Mouse (Mus musculus) midbrain, embryonic 16.5 days (tissue): ENCODE results near the gene Prok1. TPM values are rescaled to one million over a fixed set of nuclear protein-coding genes. Genes with fewer than 3 reads are reported as not detected.

Source experiments
- ATAC-seq: fragments of 200-750 bp; cut with Nextera tagmentation; 2 replicates; pipeline ENCODE4 v1.8.0; 2017; ENCODE audit warnings: moderate TSS enrichment
- H3K27ac ChIP-seq: fragments of 300-500 bp; sonication (generic); 2 replicates; pipeline ENCODE4 v1.5.1; 2014; ENCODE audit warnings: mild to moderate bottlenecking, low read length, mixed read lengths
- H3K27me3 ChIP-seq: fragments of 300-500 bp; sonication (generic); 2 replicates; pipeline ENCODE4 v1.6.1; 2014; ENCODE audit warnings: low read depth, low read length, mixed read lengths; ENCODE audit not compliant: control insufficient read depth, insufficient read depth
- H3K36me3 ChIP-seq: fragments of 300-500 bp; sonication (generic); 2 replicates; pipeline ENCODE4 v1.6.1; 2014; ENCODE audit warnings: mild to moderate bottlenecking, low read length, moderate library complexity, mixed read lengths; ENCODE audit not compliant: control insufficient read depth, insufficient read depth
- H3K4me1 ChIP-seq: fragments of 300-500 bp; sonication (generic); 2 replicates; pipeline ENCODE4 v1.6.1; 2014; ENCODE audit warnings: mild to moderate bottlenecking, low read length, mixed read lengths; ENCODE audit not compliant: control insufficient read depth, insufficient read depth
- H3K4me2 ChIP-seq: fragments of 300-500 bp; sonication (generic); 2 replicates; pipeline ENCODE4 v1.6.1; 2014; ENCODE audit warnings: mild to moderate bottlenecking, low read length, mixed read lengths
- H3K4me3 ChIP-seq: fragments of 300-500 bp; sonication (generic); 2 replicates; pipeline ENCODE4 v1.5.1; 2014; ENCODE audit warnings: low read depth, mild to moderate bottlenecking, low read length, moderate library complexity, mixed read lengths
- H3K9ac ChIP-seq: fragments of 300-500 bp; sonication (generic); 2 replicates; pipeline ENCODE4 v1.6.1; 2014; ENCODE audit warnings: low read depth, low read length, mixed read lengths
- H3K9me3 ChIP-seq: fragments of 300-500 bp; sonication (generic); replicated peaks from 2 replicates; pipeline ENCODE4 v1.6.1; 2014; ENCODE audit warnings: mild to moderate bottlenecking, low read length, mixed read lengths; ENCODE audit not compliant: control insufficient read depth, poor library complexity, severe bottlenecking
- WGBS: fragments of 180-500 bp; shearing (Covaris S2); extraction: QIAGEN DNeasy Blood & Tissue Kit; methylation state at CpG from one replicate; pipeline ENCODE4 v1.1.7; 2014; 5-methylcytosine and 5-hydroxymethylcytosine counted together
- polyA plus RNA-seq: library from polyadenylated mRNA; unstranded; fragments of >200 nt; fragmentation: Nextera tagmentation; extraction: Ambion mirVana; gene quantifications from 2 replicates; pipeline ENCODE4 v1.2.1, GENCODE M21; 2015

Prok1 gene
- polyA plus RNA-seq: 0.07 and 0.08 TPM in 2 replicates

DNA sequence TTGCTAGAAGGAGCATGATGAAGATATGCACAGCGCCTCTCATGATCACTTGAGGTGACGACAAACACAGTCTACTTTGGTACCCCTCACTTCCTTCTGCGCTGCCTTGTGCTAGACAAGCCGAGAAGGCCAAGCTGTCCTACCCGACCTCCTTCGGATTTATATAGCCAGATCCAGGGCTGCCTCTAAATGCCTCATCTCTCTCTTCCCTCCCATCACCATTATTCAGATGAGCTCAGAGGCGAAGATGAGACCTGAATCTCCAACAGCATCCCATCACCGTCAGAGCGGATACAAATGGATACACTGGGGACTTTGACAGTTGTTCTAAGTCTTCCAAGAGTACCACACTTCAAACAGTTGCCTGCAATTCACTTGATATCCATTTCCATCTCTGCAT is at the start of gene Prok1:
TSS of gene Prok1 (minus strand) at position 101 of the 400 bp plus-strand sequence.
- Histone ChIP-seq H3K9ac (no peak within 1 kb of the TSS), H3K4me1 (no peaks in the 10 kb centered on the region; the same call in 1 of the 2 replicates), H3K27ac (no peak within 1 kb of the TSS), H3K4me2 (no peak within 1 kb of the TSS), H3K9me3 (no peaks in the 10 kb centered on the region), H3K27me3 (no peaks in the 10 kb centered on the region; the same call in 1 of the 2 replicates), H3K4me3 (no peak within 1 kb of the TSS), H3K36me3 (no peaks in the 10 kb centered on the region)
- WGBS: 91% methylated on average over 9 of the region's 9 CpGs
- ATAC-seq: no peak

DNA sequence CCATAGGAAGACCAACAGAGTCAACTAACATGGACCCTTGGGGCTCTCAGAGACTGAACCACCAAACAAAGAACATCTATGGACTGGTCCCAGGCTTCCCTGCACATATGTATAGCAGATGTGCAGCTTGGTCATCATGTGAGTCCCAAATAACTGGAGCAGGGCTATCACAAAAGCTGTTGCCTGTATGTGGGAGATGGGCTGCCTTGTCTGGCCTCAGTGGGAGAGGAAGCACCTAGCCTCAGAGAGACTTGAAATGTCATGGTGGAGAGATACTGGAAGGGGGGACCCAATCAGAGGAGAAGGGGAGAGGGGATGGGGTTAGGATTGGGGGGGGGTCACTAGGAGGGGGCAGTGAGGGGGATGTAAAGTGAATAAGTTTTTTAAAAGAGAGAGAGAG is 47.8 kb upstream of the Prok1 start:
- Histone ChIP-seq H3K4me1 (no peaks in the 10 kb centered on the region), H3K27ac (no peak overlapping the region), H3K36me3 (peaks cover 5% of the 10 kb centered on the region), H3K9me3 (no peaks in the 10 kb centered on the region), H3K4me3 (no peak overlapping the region), H3K4me2 (no peak overlapping the region), H3K9ac (no peak overlapping the region), H3K27me3 (no peaks in the 10 kb centered on the region)
- ATAC-seq: no peak

DNA sequence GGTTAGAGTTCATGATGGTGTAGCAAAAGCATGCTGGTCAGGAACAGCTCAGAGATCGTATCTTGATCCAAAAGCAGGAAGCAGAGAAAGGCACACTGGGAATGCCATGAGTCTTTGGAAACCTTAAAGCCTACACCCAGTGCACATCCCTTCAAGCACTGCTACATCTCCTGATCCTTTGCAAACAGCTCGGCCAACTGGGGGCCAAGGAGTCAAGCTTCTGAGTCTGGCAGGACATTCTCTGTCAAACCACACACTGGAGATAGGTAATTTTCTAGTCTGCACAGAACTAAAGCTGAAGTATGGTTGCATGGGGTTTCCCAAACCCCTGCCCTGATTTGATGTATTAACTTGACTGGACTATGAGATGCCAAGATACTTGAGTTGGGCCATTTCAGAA is 46.6 kb upstream of the Prok1 start:
- ATAC-seq: no peak
- no peak overlapping the region for H3K9ac ChIP-seq
- H3K27ac ChIP-seq: no peak overlapping the region
- H3K4me1 ChIP-seq: no peaks in the 10 kb centered on the region
- no peaks in the 10 kb centered on the region for H3K27me3 ChIP-seq
- no peaks in the 10 kb centered on the region for H3K9me3 ChIP-seq
- peaks cover 9% of the 10 kb centered on the region for H3K36me3 ChIP-seq
- WGBS: 96% methylated on average over 2 of the region's 2 CpGs
- no peak overlapping the region for H3K4me2 ChIP-seq
- H3K4me3 ChIP-seq: no peak overlapping the region

DNA sequence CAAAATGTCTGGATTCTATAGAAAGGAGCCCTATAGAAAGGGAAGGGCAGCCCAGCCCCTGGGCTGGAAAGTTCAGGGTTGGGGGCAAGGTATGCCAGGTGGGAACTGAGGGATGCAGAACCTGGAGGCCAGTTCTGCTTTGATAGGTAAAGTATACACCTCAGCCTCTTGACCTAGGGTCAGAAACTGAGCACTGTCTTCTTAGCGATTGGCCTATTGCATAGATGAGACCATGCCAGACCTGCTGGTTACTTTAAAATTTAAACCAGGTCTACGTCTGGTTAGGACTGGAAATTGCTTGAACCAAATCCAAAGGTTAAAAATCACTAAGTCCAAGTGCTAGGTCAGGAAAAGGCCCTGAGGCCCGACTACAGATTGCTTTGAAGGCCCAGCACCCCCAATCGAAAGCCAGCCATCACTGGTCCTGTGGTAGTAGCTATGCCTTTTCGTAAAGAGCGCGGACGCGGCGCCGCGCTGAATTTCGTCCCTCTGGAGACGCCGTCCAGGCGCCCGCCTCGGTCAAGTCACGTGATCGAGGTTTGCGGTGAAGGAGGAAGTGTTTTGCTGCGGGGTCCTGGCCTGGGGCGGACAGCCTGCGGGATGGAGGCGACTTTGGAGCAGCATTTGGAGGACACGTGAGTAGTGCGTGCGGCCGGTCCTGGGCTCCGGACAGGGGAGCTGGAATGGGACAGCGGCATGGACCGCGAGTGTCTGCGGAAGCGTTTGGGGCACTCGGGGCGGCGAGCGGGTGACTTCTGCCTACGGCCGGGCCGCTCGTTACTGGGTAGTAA is 39.2 kb upstream of the Prok1 start, which contains the start of gene Lamtor5:
TSS of gene Lamtor5 (plus strand) at position 380 of the 791 bp plus-strand sequence.
- Histone ChIP-seq H3K27me3 (no peaks in the 10 kb centered on the region), H3K4me1 (peaks cover 14% of the 10 kb centered on the region), H3K4me2 (peak within 1 kb of the TSS; percentile 62), H3K9ac (peak within 1 kb of the TSS; percentile 83), H3K4me3 (peak within 1 kb of the TSS; percentile 95), H3K27ac (0 out of 2 replicates have a peak within 1 kb of the TSS, but pooled peaks have one; percentile 22), H3K36me3 (peaks cover 9% of the 10 kb centered on the region), H3K9me3 (no peaks in the 10 kb centered on the region)
- peak; percentile 89 for ATAC-seq
- WGBS: 3% methylated on average over 43 of the region's 43 CpGs

DNA sequence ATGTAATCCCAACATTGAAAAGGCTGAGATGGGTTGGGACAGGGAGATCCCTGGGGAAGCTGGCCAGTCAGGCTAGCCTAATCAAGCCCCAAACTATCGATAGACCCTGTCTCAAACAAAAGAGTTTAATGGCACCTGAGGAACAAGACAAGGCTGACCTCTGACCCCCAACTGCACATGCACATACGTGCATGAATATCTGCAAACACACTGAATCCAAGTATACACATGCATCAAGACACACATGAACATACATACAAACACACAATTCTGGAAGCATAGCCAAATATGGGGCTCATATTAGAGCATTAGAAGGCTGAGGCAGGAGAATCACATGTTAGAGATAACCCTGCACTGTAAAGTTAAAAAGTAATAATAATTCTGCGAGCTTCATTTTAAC is 37.1 kb upstream of the Prok1 start:
- no peaks in the 10 kb centered on the region for H3K9me3 ChIP-seq
- no peak overlapping the region for H3K27ac ChIP-seq
- no peak overlapping the region for H3K4me3 ChIP-seq
- ATAC-seq: no peak
- H3K4me2 ChIP-seq: no peak overlapping the region
- no peaks in the 10 kb centered on the region for H3K27me3 ChIP-seq
- no peaks in the 10 kb centered on the region for H3K36me3 ChIP-seq
- H3K4me1 ChIP-seq: peaks cover 14% of the 10 kb centered on the region
- WGBS: 84% methylated on average over 3 of the region's 3 CpGs
- H3K9ac ChIP-seq: no peak overlapping the region

DNA sequence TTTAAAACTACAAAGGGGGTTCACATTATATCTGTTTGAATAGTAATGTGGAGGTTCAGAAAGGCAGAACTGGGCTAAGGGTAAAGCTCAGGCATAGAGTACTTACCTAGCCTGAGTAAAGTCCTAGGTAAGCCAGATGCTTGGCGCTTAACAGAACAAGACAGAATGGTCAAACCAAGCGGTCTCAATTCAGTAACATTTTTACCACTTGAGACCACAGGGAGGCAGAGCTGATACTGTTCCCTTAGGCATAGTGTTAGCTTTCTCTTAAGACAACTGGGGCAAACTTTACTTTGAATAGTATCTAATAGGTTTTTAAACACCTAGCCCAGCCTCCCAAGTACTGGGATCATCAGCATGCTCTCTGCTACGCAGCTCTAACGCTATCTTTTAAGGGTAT is 36.5 kb upstream of the Prok1 start:
- no peak overlapping the region for H3K9ac ChIP-seq
- no peak overlapping the region for H3K4me3 ChIP-seq
- no peaks in the 10 kb centered on the region for H3K27me3 ChIP-seq
- H3K4me1 ChIP-seq: peaks cover 14% of the 10 kb centered on the region
- 52% methylated on average over 4 of the region's 4 CpGs for WGBS
- no peaks in the 10 kb centered on the region for H3K36me3 ChIP-seq
- no peak overlapping the region for H3K4me2 ChIP-seq
- H3K9me3 ChIP-seq: no peaks in the 10 kb centered on the region
- no peak for ATAC-seq
- H3K27ac ChIP-seq: no peak overlapping the region

DNA sequence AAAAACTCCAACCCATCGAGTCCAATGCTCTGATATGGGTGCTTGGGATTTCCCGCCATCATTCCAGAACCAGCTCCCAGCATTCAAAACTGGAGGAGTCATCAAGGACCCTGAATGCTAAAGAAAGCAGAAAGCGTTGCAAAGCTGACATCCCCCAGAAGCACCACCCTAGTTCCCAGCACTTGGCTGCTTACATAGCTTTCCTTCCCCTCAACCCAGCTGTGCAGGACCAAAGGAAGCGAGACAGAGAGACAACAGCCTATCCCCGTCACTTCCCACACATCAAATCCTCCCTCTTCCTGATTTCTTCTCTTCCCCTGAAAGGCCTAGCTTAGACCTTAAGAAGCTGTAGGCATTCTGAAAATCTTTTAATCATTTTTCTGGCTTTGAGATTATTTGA is 35.8 kb upstream of the Prok1 start:
- no peak overlapping the region for H3K27ac ChIP-seq
- no peaks in the 10 kb centered on the region for H3K9me3 ChIP-seq
- H3K36me3 ChIP-seq: no peaks in the 10 kb centered on the region
- no peaks in the 10 kb centered on the region for H3K27me3 ChIP-seq
- no peak overlapping the region for H3K4me3 ChIP-seq
- WGBS: 65% methylated on average over 5 of the region's 5 CpGs
- H3K4me2 ChIP-seq: no peak overlapping the region
- H3K4me1 ChIP-seq: peaks cover 14% of the 10 kb centered on the region
- no peak for ATAC-seq
- H3K9ac ChIP-seq: no peak overlapping the region

DNA sequence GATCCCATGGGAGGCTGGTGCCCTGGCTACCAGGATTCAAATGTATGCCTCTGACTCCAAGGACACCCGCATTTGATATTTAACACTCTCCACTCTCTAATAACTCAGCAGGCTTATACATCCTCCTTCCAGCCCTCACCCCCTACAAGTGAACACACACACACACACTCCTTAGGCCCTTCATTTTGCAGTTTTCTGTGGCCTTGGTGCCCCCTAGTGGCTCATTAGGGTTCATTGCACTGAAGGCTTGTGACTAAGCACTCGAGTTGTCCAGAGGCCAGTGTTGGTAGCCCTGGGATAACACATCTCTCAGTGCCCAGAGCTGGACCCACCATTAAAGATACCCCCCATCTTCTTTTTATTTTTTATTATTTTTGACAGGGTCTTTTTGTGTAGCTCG is 34.3 kb upstream of the Prok1 start:
- 14% methylated on average over 3 of the region's 3 CpGs for WGBS
- Histone ChIP-seq H3K36me3 (no peaks in the 10 kb centered on the region), H3K9ac (no peak overlapping the region), H3K4me2 (no peak overlapping the region), H3K9me3 (no peaks in the 10 kb centered on the region), H3K27me3 (no peaks in the 10 kb centered on the region), H3K4me3 (no peak overlapping the region), H3K4me1 (peaks cover 5% of the 10 kb centered on the region), H3K27ac (no peak overlapping the region)
- ATAC-seq: peak; percentile 74

DNA sequence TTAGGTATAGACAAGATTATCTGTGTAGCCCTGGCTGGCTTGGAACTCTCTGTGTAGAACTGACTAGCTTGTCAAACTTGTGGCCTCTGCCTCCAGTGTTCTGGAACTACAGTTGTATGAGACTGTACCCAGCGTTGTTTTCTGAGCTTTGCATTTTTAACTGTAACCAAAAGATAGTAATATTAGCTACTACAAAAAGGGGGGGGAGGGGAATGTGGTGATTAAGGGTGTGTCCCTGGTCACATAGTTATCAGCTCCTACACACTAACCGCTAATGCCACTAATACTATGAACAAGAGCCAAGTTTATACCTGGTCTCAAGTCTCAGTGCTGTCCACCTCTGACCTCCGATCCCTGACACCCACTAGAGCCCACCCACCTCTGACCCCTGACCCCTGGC is 32.9 kb upstream of the Prok1 start:
- no peak for ATAC-seq
- Histone ChIP-seq H3K27ac (no peak overlapping the region), H3K4me1 (no peaks in the 10 kb centered on the region; the same call in 1 of the 2 replicates), H3K9me3 (no peaks in the 10 kb centered on the region), H3K36me3 (no peaks in the 10 kb centered on the region), H3K4me3 (no peak overlapping the region), H3K27me3 (no peaks in the 10 kb centered on the region), H3K4me2 (no peak overlapping the region), H3K9ac (no peak overlapping the region)
- WGBS: 89% methylated on average over 3 of the region's 3 CpGs
